Mouse (Mus musculus) MEL (cell line): ENCODE results near the gene Etnk2.

ENCODE experiments used
- CTCF ChIP-seq, 3 experiments: IDR thresholded peaks in 2 of 3; conservative IDR thresholded peaks in 1 of 3; 2 replicates each; pipeline ENCODE4 v1.5.1; 2011 to 2012; ENCODE audit warnings: low read length in 3 of 3, low read depth in 2 of 3, mild to moderate bottlenecking in 2 of 3, improper control_type of control experiment in 1 of 3, inconsistent platforms in 1 of 3, mixed read lengths in 1 of 3, moderate library complexity in 1 of 3; ENCODE audit not compliant: control insufficient read depth in 1 of 3, insufficient read depth in 1 of 3, poor library complexity in 1 of 3, severe bottlenecking in 1 of 3
- EP300 ChIP-seq, 2 experiments: IDR thresholded peaks; 2 replicates each; pipeline ENCODE4 v1.6.1; 2011; ENCODE audit warnings: improper control_type of control experiment in 2 of 2, low read length in 2 of 2, low read depth in 1 of 2, mild to moderate bottlenecking in 1 of 2
- MAFK ChIP-seq: IDR thresholded peaks from 2 replicates; pipeline ENCODE4 v1.6.1; 2011; ENCODE audit warnings: low read depth, mild to moderate bottlenecking, low read length, improper control_type of control experiment, borderline replicate concordance
- MAX ChIP-seq: IDR thresholded peaks from 2 replicates; pipeline ENCODE4 v1.6.1; 2011; ENCODE audit warnings: low read length, improper control_type of control experiment
- MYC ChIP-seq: IDR thresholded peaks from 2 replicates; pipeline ENCODE4 v1.6.1; 2011; ENCODE audit warnings: low read depth, mild to moderate bottlenecking, low read length, improper control_type of control experiment, moderate library complexity
- POLR2A ChIP-seq, 2 experiments: IDR thresholded peaks; 2 replicates each; pipeline ENCODE4 v1.6.1; 2011 to 2012; ENCODE audit warnings: low read length in 2 of 2, mild to moderate bottlenecking in 2 of 2, control low read depth in 1 of 2, improper control_type of control experiment in 1 of 2, low read depth in 1 of 2, moderate library complexity in 1 of 2; ENCODE audit not compliant: control insufficient read depth in 1 of 2, insufficient read depth in 1 of 2, poor library complexity in 1 of 2
- USF1 ChIP-seq: IDR thresholded peaks from 2 replicates; pipeline ENCODE4 v1.6.1; 2014; ENCODE audit warnings: low read depth, mild to moderate bottlenecking, inconsistent platforms, low read length, improper control_type of control experiment, moderate library complexity
- ZC3H11A ChIP-seq: IDR thresholded peaks from 2 replicates; pipeline ENCODE4 v1.6.1; 2012; ENCODE audit warnings: low read depth, mild to moderate bottlenecking, inconsistent platforms, low read length, improper control_type of control experiment
- ZMIZ1 ChIP-seq: IDR thresholded peaks from 2 replicates; pipeline ENCODE4 v1.6.1; 2012; ENCODE audit warnings: low read depth, mild to moderate bottlenecking, inconsistent platforms, low read length, improper control_type of control experiment, moderate library complexity
- ZNF384 ChIP-seq: IDR thresholded peaks from 2 replicates; pipeline ENCODE4 v1.6.1; 2012; ENCODE audit warnings: low read depth, mild to moderate bottlenecking, inconsistent platforms, low read length, improper control_type of control experiment

- TF ChIP-seq MAFK (no peak), POLR2A (IDR thresholded peaks at IDR 0.05; ENCODE audit: control insufficient read depth in 1 of 2, insufficient read depth in 1 of 2, low read depth in 1 of 2, low read length in 2 of 2, poor library complexity in 1 of 2) (no peak), ZC3H11A (no peak), ZMIZ1 (no peak), EP300 (IDR thresholded peaks at IDR 0.05; ENCODE audit: low read depth in 1 of 2, low read length in 2 of 2) (no peak), CTCF (IDR thresholded peaks at IDR 0.05 in 2 of 3, conservative IDR thresholded peaks at IDR 0.05 in 1 of 3; ENCODE audit: control insufficient read depth in 1 of 3, insufficient read depth in 1 of 3, low read depth in 2 of 3, low read length in 3 of 3, poor library complexity in 1 of 3, severe bottlenecking in 1 of 3) (no peak), USF1 (no peak), MYC (no peak), ZNF384 (no peak), MAX (no peak)
These were observed 61.3 kb downstream of the Etnk2 start for GRCm38 (mm10) chr1:133424547-133425140.
